Mouse (Mus musculus): ENCODE data around the gene Evx2.

DNA sequence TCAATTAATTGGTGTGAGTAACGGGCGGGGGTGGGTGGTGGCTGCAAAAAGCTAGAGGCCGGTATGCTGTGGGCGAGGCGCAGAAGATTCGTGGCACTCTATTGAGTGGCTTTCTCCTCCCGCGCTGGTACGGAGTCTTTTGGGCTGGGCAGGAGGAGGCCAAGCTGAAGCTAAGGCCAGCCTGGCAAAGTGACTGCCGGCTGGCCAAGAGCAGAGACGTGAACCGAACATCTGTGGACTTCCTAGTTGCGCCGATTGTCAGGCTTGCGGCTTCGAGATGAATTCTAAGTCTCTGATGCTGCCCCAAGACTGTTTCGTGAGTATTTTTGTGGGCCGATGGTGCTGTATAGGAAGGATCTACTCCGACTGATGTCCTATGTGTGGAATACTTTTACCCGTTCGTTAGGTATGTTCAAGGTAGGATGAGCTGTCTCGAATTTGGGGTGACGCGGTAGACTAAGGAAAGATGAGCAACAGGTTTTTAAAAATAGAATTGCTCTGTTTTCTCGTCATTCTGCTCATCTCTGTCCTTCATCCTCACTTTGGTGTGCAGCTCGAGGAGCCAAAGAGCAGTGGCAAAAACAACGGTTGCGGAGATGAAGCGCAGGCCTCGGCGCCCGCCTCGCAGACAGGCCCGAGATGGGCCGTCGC lies 8.0 kb upstream of the Evx2 start:
- TF ChIP-seq CTCF (IDR thresholded peaks at IDR 0.05; ENCODE audit: low read depth, low read length) = no peak
- no peak for TF ChIP-seq POLR2A (IDR thresholded peaks at IDR 0.05; ENCODE audit: borderline replicate concordance, low read depth, low read length)
